Mouse (Mus musculus) spleen, adult 2 months (tissue): Measurements from ENCODE around the gene Atp8a2. TPM values are rescaled to one million over a fixed set of nuclear protein-coding genes. Genes with fewer than 3 reads are reported as not detected.

Experiments
- DNase-seq, 2 experiments: peaks; one replicate each; pipeline versions ENCODE4 v3.0.0 to v3.0.0-alpha.2; 2012 to 2021; ENCODE audit warnings: low spot score in 2 of 2, low read depth in 1 of 2
- H3K27ac ChIP-seq: fragments of 200-500 bp; 2 replicates; pipeline ENCODE4 v1.5.1; 2012; ENCODE audit warnings: low read length, inconsistent platforms; ENCODE audit not compliant: insufficient read depth
- H3K27me3 ChIP-seq: fragments of 200-500 bp; 2 replicates; pipeline ENCODE4 v1.6.1; 2012; ENCODE audit warnings: mild to moderate bottlenecking, moderate library complexity, low read length, inconsistent platforms; ENCODE audit not compliant: control insufficient read depth, insufficient read depth
- H3K36me3 ChIP-seq: fragments of 200-500 bp; 2 replicates; pipeline ENCODE4 v1.6.1; 2012; ENCODE audit warnings: mild to moderate bottlenecking, low read length, inconsistent platforms; ENCODE audit not compliant: control insufficient read depth, insufficient read depth
- H3K4me1 ChIP-seq: fragments of 200-500 bp; 2 replicates; pipeline ENCODE4 v1.6.1; 2011; ENCODE audit warnings: inconsistent platforms; ENCODE audit not compliant: control insufficient read depth, insufficient read depth, insufficient read length
- H3K4me3 ChIP-seq: fragments of 200-500 bp; 2 replicates; pipeline ENCODE4 v1.5.1; 2011; ENCODE audit warnings: mild to moderate bottlenecking, inconsistent platforms; ENCODE audit not compliant: insufficient read depth, insufficient read length; ENCODE audit errors: extremely low read depth
- CTCF ChIP-seq: fragments of 200-500 bp; IDR thresholded peaks from 2 replicates; pipeline ENCODE4 v1.5.1; 2011; ENCODE audit warnings: mild to moderate bottlenecking, inconsistent platforms; ENCODE audit not compliant: insufficient read depth, insufficient read length, insufficient replicate concordance; ENCODE audit errors: extremely low read depth
- POLR2A ChIP-seq: fragments of 200-500 bp; IDR thresholded peaks from 2 replicates; pipeline ENCODE4 v1.6.1; 2011; ENCODE audit warnings: low read depth, low read length, inconsistent platforms
- WGBS: fragments of 180-500 bp; shearing (Covaris S2); methylation state at CpG from one replicate; pipeline ENCODE4 v1.1.7; 2018; 5-methylcytosine and 5-hydroxymethylcytosine counted together
- polyA plus RNA-seq: library from polyadenylated mRNA; depleted of rRNA; stranded (reverse); fragments of >200 nt; gene quantifications from 2 replicates; pipeline ENCODE4 v1.2.3, GENCODE M21; 2012

Atp8a2 gene
- polyA plus RNA-seq, 1 experiment, result 0.32 TPM

DNA sequence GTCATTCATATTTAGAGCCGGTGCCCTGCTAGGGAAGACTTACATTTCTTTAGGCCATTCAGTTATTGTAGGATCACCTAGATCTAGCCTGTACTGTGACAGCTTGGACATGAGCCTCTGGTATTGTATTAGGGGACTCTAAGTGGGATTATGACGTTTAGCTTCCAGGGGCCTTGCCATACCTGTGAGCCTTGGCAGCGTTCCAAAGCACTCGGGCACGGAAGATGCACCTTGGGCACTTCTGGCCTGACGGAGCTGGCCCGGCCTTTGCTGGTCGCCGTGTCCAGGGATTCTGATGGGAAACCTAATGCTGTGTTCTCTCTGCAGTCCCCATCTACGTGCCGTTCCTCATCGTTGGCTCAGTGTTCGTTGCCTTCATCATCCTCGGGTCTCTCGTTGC, 567.7 kb downstream of the Atp8a2 start:
- H3K27ac ChIP-seq, result no peak overlapping the region
- H3K4me3 ChIP-seq, result no peak overlapping the region
- H3K36me3 ChIP-seq, result no peaks in the 10 kb centered on the region
- DNase-seq, result no peak
- TF ChIP-seq CTCF, result no peak
- TF ChIP-seq POLR2A, result no peak
- 94% methylated on average over 15 of the region's 15 CpGs for WGBS
- H3K27me3 ChIP-seq, result peaks cover 9% of the 10 kb centered on the region
- H3K4me1 ChIP-seq, result peaks cover 4% of the 10 kb centered on the region; the same call in 1 of the 2 replicates

DNA sequence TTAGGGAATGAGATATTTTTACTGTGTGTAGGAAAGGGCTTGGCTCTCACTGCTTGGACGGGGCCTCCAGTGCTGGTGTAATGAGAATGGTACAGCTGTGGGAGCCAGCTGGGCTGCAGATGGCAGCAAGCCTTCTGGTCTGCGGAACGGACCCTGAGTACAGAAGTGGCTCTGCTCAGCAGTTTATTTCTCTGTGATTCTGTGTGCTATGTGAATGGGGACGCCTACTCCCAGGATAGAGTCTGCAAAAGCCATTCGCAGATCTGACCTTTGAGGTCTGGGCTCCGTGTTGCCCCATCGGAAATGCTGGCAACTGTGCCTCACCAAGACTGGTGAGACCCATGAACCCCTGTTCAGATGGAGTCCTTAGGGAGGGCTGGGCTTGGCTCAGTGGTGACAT, 569.2 kb downstream of the Atp8a2 start:
- no peak overlapping the region for H3K4me3 ChIP-seq
- TF ChIP-seq POLR2A (no peak), CTCF (no peak)
- DNase-seq, result no peak
- no peak overlapping the region for H3K27ac ChIP-seq
- peaks cover 9% of the 10 kb centered on the region for H3K27me3 ChIP-seq
- peaks cover 4% of the 10 kb centered on the region; the same call in 1 of the 2 replicates for H3K4me1 ChIP-seq
- 77% methylated on average over 7 of the region's 7 CpGs for WGBS
- no peaks in the 10 kb centered on the region for H3K36me3 ChIP-seq

DNA sequence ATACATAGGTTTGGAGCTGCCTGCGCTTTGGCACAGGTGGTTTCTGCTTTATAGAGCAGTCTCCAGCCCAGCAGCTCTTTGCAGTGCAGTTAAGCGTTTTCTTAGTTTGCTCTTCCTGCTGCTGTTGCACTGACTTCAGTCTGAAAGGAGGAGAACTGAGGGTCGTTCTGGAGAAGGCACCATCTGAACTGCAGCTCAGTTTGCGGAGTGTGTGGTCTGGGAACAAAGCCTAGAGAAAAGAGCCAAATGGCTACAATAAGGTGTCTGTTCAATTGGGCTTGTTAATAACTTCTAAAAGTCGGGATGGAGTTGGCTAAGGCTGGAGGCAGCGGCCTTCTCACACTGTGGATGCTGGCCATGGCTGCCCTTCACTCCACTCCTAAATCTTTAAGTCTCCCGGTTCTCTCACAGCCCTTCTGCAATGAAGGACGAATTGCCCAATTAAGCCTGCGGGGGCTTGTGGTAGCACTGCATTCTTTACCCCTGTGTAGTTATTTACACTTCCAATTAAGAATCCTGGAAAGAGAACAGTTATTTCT, 569.8 kb downstream of the Atp8a2 start:
- no peak for DNase-seq
- 76% methylated on average over 9 of the region's 9 CpGs for WGBS
- Histone ChIP-seq H3K4me1 (peaks cover 4% of the 10 kb centered on the region; the same call in 1 of the 2 replicates), H3K36me3 (no peaks in the 10 kb centered on the region), H3K27me3 (peaks cover 9% of the 10 kb centered on the region), H3K4me3 (no peak overlapping the region), H3K27ac (no peak overlapping the region)
- TF ChIP-seq CTCF (no peak), POLR2A (no peak)

GRCm38 (mm10) chr14:59626711-59627110, 570.3 kb downstream of the Atp8a2 start:
- no peak overlapping the region for H3K4me3 ChIP-seq
- no peak overlapping the region for H3K27ac ChIP-seq
- H3K27me3 ChIP-seq, result peaks cover 9% of the 10 kb centered on the region
- H3K36me3 ChIP-seq, result no peaks in the 10 kb centered on the region
- peaks cover 4% of the 10 kb centered on the region; the same call in 1 of the 2 replicates for H3K4me1 ChIP-seq
- WGBS, result 72% methylated on average over 8 of the region's 8 CpGs
- no peak for DNase-seq
- TF ChIP-seq POLR2A (no peak), CTCF (no peak)

DNA sequence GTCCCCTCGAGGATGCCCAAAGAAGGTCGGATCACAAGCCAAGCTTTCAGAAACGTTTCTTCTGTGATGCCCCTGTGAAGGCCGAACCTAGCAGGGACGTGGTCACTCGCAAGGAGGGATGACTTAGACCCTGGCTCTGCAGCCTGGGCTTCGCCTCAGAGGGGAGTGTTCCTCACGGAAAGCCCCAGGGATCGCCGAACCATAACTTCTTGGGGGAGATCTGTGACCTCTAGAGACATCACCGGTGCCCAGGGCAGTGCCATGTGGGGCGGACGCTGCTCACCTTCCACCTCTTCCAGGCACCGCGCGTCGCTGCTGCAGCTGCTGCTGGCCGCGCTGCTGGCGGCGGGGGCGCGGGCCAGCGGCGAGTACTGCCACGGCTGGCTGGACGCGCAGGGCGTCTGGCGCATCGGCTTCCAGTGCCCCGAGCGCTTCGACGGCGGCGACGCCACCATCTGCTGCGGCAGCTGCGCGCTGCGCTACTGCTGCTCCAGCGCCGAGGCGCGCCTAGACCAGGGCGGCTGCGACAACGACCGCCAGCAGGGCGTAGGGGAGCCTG, 571.1 kb downstream of the Atp8a2 start:
- H3K27ac ChIP-seq, result 0 out of 2 replicates have a peak overlapping the region, but pooled peaks have one; percentile 18
- TF ChIP-seq CTCF (no peak), POLR2A (no peak)
- WGBS, result 2% methylated on average over 51 of the region's 51 CpGs
- no peaks in the 10 kb centered on the region for H3K36me3 ChIP-seq
- H3K27me3 ChIP-seq, result peaks cover 9% of the 10 kb centered on the region
- peak overlapping the region; percentile 38 for H3K4me3 ChIP-seq
- DNase-seq, result no peak
- H3K4me1 ChIP-seq, result peaks cover 4% of the 10 kb centered on the region; the same call in 1 of the 2 replicates

DNA sequence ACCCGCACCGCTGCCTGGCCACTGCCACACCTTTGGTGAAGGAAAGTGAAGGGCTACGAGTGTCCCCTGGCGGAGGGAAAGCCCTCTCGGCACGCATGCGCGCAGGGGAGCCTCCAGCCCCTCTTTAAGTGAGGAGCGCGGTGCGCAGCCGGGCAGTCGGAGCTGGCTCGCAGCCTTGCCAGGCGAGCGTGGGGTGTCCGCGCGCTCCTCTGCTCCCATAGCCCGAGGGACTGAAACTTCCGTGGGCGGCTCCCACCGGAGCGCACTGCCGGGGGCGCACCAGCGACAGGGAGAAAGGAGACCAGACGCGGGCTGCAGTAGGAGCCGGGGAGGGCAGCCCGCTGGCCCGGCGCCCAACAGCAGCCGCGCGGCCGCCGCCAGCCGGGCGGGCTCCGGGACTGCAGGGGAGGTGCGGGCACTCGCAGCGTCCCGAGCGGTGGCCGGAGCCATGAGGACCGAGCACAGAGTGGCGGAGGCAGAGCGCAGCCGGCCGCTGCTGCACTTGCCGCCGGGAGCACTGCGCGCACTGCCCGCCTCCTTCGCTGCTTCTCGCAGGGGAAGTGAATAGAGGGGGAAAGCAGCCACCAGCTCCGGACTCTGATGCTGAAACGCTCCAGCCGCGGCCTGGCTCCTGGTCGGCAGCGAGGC, 571.7 kb downstream of the Atp8a2 start, which contains the start of gene Shisa2:
TSS of gene Shisa2 (plus strand) at position 151 of the 648 bp plus-strand sequence.
- H3K27ac ChIP-seq, result 0 out of 2 replicates have a peak within 1 kb of the TSS, but pooled peaks have one; percentile 18
- peak in 1 of 2 experiments; percentile 9 for DNase-seq
- H3K27me3 ChIP-seq, result peaks cover 9% of the 10 kb centered on the region
- WGBS, result under 1% methylated on average over 65 of the region's 65 CpGs
- H3K4me3 ChIP-seq, result peak within 1 kb of the TSS; percentile 38
- peaks cover 4% of the 10 kb centered on the region; the same call in 1 of the 2 replicates for H3K4me1 ChIP-seq
- TF ChIP-seq CTCF (no peak), POLR2A (no peak)
- H3K36me3 ChIP-seq, result no peaks in the 10 kb centered on the region
